Mouse (Mus musculus): ENCODE data around the gene Mettl26.

Mettl26 gene

DNA sequence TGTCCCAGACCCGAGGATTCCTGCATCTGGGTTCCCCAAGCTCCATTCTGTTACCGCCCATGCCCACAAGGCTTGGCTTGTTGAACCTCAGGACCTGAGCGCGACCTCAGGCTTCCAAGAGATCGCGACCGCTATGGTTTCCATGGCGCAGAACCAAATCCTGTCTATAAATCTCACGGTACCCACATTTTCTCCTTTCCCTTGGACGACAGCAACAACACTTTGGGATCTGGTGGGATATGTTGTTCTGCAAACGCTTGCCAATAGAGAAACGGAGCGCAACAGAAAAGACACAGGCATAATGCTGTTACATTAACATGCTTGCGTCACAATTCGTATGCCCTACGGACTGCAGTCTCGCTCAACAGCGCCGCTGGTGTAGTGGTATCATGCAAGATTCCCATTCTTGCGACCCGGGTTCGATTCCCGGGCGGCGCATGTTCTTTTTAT, at the start of gene Mettl26:
Gene Mettl26, plus strand, starts transcription at position 354 of the 450 bp plus-strand sequence.
- DNase-seq, result peak; percentile 87 to 97

DNA sequence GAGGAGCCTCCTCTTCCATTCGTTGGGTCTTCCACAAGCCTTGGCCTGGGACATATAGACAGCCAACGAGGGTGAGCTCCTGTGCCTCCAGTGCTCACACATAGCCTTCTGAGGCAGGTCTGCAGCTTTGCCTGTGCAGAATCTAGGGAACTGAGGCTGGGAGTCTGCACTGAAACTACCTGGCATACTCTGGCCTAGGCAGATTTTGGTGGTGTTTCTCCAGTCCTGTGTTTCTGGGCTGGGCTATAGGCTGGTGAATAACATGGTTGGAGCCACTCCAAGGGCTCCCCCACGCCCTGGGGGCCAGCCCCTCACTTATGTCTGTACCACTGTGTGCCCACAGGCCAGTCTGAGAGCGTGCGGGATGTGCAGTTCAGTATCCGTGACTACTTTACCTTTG, 49.6 kb upstream of the Mettl26 start:
- no peak for DNase-seq

DNA sequence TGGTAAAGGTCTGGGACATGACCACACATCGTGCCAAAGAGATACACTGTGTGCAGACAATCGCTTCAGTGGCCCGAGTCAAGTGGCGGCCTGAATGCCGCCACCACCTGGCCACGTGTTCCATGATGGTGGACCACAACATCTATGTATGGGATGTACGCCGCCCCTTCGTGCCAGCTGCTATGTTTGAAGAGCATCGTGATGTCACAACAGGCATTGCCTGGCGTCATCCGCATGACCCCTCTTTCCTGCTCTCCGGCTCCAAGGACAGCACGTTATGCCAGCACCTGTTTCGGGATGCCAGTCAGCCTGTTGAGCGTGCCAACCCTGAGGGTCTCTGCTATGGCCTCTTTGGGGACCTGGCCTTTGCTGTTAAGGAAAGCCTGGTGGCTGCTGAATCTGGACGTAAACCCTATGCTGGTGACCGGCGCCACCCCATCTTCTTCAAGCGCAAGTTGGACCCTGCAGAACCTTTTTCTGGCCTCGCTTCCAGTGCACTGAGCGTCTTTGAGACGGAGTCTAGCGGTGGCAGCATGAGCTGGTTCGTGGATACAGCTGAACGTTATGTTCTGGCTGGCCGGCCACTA, 48.8 kb upstream of the Mettl26 start:
- no peak for DNase-seq

DNA sequence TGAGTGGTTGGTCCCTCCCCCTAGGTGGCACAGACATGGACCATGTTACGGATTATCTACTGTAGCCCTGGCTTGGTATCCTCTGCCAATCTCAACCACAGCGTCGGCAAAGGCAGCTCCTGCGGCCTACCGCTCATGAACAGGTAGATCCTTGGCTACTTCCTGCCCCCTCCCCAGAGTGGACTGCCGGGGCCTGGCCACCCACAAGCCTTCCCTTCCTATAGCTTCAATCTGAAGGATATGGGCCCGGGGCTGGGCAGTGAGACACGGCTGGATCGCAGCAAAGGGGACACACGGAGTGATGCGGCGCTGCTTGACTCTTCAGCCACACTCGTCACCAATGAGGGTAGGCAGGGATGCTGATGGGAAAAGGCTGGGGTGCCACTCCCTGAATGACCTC, 47.9 kb upstream of the Mettl26 start:
- DNase-seq, result no peak

DNA sequence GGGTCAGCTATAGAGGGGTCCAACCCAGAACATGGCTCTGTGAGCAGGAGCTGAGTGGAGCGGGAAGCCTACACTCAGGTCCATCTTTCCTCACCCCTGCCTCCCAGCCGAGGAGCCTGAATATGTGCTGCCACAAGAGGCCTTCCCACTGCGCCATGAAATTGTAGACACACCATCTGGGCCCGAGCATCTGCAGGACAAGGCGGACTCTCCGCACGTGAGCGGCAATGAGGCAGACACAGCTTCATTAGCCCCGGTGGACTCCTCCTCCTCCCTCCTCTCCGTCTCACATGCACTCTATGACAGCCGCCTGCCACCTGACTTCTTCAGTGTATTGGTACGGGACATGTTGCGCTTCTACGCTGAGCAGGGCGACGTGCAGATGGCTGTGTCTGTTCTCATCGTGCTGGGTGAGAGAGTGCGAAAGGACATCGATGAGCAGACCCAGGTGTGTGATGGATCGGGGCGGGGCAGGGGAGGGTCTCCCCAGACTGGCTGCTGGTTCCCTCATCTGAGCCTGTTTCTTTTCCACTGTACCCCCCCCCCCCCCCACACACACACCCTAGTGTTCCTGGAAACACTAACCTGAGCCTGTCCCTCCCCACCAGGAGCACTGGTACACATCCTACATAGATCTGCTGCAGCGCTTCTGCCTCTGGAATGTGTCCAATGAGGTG, 47.2 kb upstream of the Mettl26 start:
- no peak for DNase-seq

DNA sequence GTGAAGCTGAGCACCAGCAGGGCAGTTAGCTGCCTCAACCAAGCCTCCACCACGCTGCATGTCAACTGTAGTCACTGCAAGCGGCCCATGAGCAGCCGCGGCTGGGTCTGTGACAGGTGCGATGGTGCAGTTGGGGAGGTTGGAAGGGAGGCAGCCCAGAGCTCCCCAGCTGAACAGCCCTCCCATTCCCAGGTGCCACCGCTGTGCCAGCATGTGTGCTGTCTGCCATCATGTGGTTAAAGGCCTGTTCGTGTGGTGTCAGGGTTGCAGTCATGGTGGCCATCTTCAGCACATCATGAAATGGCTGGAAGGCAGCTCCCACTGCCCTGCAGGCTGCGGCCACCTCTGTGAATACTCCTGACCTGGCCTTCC, 46.7 kb upstream of the Mettl26 start:
- no peak for DNase-seq

DNA sequence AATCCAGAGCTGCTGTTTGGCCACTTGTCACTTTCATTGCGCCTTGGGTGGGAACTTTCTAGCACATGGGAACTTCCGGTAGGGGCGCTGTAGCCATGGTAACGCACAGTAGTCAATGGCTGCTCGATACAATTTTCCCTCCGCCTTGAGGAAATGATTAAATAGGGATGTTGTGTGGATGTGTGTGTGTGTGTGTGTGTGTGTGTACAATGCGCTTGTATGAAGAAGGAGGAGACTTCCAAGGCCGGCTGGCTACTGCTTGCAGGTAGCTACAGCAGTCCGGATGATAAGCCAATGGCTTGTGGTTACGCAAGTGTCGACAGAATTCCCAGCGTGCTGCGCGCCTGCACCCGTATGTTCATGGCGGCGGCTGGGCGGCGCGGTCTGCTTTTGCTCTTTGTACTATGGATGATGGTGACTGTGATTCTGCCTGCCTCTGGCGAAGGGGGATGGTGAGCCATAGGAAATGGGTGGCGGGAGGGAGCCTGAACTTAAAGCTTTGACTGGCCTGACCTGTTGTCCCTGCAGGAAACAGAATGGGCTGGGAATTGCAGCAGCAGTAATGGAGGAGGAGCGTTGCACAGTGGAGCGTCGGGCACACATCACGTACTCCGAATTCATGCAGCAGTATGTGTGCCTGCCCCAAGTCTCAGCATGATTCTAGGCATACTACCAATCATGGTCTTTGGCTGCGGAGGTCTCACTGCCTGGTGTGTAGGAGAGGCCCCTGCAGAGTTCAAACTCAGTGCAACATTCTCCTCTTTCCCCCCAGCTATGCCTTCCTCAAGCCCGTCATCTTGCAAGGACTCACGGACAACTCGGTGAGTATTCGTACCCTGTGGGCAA, 45.9 kb upstream of the Mettl26 start, which contains the start of gene Jmjd8:
Gene Jmjd8, plus strand, starts transcription at position 156 of the 846 bp plus-strand sequence.
- peak; percentile 52 to 69 for DNase-seq

DNA sequence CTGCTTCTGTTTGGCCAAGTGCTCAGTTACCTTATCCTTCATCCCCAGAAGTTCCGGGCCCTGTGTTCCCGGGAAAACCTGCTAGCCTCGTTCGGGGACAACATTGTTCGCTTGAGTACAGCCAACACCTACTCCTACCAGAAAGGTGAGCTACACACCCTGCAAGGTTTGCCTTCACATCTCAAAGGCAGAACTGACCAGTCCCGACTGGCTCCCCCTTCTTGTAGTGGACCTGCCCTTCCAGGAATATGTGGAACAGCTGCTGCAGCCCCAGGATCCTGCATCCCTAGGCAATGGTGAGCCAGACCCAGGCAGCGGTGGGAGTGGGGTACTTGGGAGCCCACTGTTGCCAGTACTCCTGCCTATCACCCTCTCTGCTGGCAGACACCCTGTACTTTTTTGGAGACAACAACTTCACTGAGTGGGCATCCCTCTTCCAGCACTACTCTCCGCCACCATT, 45.3 kb upstream of the Mettl26 start:
- no peak for DNase-seq

DNA sequence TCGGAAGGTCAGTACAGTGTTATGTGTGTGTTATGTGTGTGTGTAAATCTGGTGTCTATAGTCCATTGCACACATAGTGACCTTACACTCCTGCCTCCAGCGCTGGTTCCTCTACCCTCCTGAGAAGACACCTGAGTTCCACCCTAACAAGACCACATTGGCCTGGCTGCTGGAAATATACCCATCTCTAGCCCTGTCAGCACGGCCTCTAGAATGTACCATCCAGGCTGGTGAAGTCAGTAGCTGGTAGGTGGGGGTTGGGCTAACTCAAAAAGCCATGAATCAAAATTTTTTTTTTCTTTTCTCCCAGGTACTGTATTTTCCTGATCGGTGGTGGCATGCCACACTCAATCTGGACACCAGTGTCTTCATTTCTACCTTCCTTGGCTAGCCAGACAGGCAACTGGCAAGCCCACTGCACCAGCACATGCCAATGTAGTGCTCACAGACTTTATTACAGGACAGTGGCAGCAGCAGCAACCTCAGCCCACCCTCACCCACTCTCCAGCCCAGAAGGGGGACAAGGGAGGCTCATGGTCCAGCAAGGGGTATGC, 44.6 kb upstream of the Mettl26 start:
- no peak for DNase-seq

DNA sequence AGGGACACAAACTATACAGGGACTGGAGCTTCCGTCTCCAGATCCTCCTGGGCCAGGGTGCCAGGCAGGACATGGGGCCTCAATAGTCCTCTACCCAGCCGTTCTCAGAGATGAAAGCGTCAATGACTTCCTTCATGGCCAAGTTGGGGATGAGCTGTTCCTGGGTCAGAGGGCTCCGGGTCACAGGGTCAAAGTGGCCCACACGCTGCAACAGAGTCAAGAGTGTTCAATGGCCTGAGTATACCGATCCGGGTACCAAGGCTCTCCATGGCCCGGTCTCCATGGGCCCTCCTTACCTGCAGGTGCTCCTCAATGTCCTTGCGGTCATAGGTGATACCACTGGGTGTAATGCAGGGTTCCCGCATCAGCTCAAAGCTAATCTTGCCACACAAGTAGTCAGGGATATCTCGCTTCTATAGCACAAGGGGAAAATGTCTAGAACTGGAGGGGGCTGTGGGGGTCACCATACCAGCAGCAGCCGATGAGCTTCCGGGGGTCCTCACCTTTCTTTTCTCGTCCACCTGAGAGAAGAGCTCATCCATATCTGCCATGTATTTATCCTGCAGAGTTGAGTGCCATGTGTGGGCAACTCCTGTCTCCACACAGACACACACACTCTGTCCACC, 44.0 kb upstream of the Mettl26 start:
- no peak for DNase-seq

DNA sequence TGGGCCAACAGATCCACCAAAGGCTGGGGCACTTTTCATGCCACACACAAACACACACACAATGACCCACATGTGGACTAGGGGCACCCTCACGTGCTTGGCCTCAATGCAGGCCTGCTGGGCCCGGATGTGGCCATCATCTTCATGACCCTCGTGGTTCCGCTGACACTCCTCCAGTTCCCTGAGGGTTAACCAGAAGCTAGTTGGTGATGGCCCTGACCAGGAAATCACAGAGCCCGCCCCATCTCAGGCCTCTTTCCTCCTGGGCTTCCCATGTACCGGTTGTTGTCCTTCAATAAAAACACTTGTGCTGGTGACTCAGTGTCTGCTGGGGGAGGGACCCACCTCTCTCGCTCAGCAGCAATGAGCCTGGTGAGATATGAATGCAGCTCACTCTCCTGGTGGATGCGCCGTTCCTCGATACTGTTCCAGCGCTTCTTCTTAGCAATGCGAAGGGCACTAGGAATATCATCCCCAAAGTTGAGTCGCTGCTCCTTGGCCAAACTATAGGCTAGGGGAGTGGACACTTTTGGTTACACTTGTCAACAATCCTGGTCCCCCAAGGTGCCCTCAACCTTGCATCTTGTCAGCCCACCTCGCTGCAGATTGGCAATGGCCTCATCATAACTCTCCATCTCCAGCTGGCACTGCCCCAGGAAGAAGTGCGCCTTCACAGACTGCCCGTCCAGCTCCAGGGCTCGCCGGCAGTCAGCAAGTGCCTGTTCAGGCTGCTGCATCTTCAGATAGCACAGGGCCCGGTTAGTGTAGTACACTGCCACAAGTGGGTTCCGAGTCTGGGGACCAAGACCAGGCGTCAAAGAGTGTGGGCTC, 43.2 kb upstream of the Mettl26 start:
- no peak for DNase-seq

DNA sequence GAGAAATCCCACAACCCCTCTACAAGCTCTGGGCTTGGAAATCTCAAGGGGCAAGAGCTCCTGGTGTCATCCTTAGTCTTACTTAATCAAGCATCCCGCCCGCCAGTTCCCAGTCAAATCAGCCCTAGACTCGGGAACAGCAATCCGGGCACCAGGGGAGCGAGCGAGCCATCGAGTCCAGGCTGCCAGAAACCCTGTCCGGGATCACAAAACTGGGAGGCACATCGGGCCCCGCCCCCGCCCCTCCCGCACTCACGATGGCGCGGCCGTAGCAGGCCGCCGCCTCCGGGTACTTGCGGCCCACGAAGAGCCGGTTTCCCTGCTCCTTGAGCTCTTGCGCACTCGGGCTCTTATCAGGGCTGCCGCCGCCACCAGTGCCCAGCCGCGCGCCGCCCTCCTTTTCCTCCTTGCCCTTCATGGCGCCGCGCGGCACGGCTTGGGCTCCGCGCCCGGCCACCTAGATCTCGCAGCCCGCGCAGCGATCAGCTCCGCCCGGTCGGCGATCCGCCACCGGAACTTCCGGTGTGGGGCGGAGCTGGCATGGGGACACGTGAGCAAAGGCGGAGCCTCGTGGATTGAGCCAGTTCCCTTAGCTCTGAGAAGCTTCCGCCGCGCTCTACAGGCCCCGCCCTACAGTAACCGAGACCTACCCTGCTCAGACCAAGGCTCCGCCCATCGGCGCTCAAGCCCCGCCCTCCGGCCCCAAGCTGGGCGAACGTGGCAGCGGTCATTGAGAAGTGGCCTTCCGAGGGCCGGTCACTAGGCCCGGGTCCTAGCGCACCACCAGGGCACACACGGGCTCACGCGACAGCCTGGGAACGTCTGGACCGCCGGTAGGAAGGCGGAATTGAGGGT, 42.2 kb upstream of the Mettl26 start:
- peak; percentile 98 to 99 for DNase-seq

DNA sequence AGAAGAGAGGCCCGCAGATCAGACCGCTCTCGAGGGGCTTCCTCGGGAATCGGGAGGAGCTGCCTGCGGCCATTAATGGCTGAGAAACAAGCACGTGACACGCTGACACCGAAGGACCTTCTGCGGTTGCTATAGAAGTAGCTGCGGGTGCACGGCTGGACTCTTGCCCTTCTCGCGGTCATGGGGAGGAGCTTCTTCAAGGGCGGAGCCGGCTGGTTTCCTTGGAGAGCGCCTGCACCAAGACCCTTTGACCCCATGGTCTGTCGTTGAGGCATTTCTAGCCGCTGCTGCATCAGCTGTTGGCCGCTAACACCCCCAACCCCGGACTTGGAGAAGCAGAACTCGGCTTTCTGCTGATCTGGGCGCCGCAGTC, 41.6 kb upstream of the Mettl26 start, which contains the start of gene Stub1:
Gene Stub1, minus strand, starts transcription at position 114 of the 373 bp plus-strand sequence.
- DNase-seq, result peak; percentile 64 to 71

DNA sequence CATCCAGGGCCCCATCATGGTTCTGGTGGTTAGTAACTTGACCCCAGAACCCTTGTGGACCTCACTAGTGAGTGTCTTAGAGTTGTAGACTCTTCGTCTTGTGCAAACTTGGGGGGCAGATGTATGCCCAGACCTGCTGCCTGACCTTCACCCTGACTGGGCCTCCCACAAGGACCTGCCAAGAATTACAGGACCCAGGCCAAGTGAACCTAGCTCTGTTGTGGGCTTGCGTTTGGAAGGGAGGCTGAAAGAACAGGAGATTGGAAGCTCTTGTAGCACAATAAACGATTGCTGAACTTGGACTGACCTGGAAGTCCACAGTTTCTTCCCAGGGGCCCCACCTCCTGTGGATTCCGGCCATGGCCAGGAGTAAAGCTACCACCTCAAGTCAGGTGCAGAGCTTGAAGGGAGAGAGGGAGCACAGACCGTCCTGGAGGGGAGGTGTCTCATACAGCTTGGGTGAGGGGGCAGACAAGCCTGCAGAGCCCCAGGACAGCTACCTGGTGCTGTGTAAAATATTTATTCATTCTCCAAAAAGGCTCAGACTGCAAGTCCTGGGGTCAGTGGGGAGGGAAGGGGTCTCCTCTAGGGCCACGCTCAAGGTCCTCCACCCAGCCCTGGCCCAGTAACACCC, 40.8 kb upstream of the Mettl26 start:
- no peak for DNase-seq

DNA sequence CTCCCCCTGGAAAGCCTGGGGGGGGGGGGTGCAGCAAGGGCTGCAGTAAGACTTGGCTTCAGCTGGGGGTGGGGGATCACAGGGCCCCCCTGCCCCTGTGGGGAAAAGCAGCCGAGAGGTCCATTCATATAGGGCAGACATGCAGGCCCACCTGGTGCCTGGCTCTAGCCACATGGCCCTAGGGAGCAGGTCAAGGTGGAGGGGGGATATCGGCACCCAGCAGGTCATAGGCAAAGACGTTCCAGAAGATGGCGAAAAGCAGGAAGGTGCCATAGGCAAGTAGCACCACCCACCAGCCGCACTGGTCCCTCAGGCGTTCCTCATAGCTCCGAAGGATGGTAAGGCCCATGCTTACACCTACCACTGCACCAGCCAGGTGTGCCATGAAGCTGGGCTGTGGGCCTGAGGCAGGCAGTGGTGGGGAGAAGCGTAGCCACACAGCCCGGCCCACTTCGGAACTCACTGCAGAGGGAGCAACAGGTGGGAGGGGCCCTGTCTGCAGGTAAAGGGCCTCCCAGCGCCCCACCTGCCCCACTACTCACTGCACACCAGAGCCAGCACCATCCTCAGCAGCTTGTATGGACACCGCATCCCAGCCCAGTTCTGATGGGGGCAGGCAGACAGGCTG, 40.2 kb upstream of the Mettl26 start:
- DNase-seq, result no peak

DNA sequence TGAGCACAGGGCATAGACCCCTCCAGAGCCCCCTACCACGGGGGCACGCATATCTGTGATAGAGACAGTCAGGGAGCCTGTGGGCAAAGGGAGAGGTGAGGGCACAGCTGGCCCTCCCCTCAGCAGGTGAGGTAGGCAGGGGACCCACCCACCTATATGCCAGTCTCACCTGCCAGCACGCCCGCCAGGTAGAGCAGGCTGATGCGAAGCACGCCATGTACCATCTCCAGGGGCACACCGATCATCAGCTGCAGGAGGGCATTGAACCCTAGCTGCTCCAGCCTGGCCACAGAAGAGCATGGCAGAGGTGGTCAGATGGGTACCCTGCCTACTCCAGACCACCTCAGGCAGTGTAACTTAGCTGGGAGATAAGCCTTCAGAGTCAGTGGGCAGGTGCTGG, 39.6 kb upstream of the Mettl26 start:
- DNase-seq, result no peak

DNA sequence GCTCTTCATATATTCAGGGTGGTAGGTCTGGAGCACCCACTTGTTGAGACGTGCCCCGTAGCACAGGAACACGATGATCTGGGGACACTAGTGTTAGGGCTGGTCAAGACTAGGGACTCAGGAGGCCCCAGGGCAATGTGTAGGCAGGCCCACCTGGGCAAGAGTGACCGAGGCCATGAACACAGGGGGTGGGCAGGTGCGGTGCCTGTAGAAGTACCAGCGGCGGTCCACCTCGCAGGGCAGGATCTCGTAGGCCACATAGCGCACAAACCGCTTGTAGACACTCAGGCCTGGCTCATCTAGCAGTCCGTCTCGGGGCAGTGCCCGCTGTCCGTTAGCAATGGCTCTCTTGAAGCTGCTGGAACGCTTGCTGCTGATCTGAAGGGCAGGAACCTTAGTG, 39.1 kb upstream of the Mettl26 start:
- no peak for DNase-seq

DNA sequence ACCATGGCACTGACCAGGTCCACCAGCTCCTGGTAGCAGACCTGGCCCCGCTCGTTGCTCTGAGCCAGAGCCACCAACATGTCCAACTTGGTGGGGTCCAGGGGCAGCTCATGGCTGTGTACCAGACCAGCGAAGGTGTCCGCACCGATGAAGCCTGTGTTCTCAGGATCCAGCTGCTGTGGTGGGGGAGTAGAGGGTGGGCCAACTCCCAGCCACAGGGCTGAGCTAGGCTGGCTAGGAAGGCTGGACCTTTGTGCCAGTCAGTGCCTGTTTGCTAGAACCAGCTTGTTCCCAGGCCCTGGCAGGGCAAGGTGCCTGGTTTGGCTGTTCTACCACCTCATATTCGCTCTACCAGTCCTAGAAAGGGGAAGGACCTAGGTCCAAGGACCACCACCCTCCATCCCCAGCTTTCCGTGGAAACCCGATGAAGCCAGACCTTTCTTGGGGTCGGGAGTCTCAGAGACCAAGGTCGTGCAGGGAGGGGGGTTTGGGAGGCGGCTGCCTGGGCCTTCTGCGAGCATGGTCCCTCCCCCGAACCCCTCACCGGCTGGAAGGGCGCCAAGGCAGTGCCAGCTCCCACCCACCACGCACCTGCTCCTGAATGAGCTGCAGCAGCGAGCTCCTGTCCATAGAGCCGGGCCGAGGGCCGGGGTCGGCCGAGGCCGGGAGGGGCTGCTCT, 38.3 kb upstream of the Mettl26 start:
- no peak for DNase-seq

DNA sequence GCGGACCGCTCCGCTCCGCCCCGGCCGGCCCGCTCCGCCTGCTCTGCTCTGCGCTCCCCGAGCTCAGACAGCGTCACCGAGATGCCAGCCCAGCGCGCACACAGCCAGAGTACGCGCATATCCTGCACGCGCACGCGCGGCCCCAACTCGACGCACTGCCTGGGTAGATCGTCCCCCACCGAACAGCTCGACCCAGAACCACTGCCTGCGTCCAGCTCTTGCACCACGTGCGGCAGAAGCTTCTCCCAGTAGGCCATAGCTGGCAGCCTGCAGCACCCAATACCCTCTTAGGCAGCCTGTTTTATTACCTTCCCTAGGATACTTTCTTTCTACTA, 37.8 kb upstream of the Mettl26 start, which contains the start of gene Rhbdl1:
Gene Rhbdl1, minus strand, starts transcription at position 220 of the 335 bp plus-strand sequence.
- peak in 1 of 2 experiments; percentile 34 for DNase-seq

Data from spleen, adult 18-20 months (tissue).